Mouse (Mus musculus) kidney, postnatal 25 days (tissue): ENCODE measurements at regions not wholly inside any gene's neighbourhood (a gene's known extent, or its start where the extent isn't known, plus 50 kb on each side); places are given as distances from the start of the nearest gene placed in this dataset.

ENCODE experiments used
- DNase-seq, 2 experiments: peaks; one replicate each; pipeline ENCODE4 v3.0.0; 2021; ENCODE audit warnings: mixed read lengths in 2 of 2

- DNase-seq = no peak
Observed at GRCm38 (mm10) chr2:139147004-139147403, 346.7 kb upstream of the Sptlc3 start.

GRCm38 (mm10) chr2:139179641-139180040 is 314.1 kb upstream of the Sptlc3 start:
- no peak for DNase-seq

GRCm38 (mm10) chr2:139198281-139198680 is 295.4 kb upstream of the Sptlc3 start:
- DNase-seq = no peak

- DNase-seq = no peak
Observed at GRCm38 (mm10) chr2:139207649-139208048, 286.1 kb upstream of the Sptlc3 start.

GRCm38 (mm10) chr2:139220757-139221400 is 272.8 kb upstream of the Sptlc3 start:
- no peak for DNase-seq

- no peak for DNase-seq
Observed at GRCm38 (mm10) chr2:139230453-139230852, 263.3 kb upstream of the Sptlc3 start.

- no peak for DNase-seq
Observed at GRCm38 (mm10) chr2:139250138-139250537, 243.6 kb upstream of the Sptlc3 start.

GRCm38 (mm10) chr2:139267119-139267518 is 226.6 kb upstream of the Sptlc3 start:
- no peak for DNase-seq

- DNase-seq = no peak
Observed at GRCm38 (mm10) chr2:139276581-139276980, 217.1 kb upstream of the Sptlc3 start.

- no peak for DNase-seq
Observed at GRCm38 (mm10) chr2:139277571-139277970, 216.1 kb upstream of the Sptlc3 start.

- no peak for DNase-seq
Observed at GRCm38 (mm10) chr2:139281056-139281455, 212.7 kb upstream of the Sptlc3 start.

- DNase-seq = no peak
Observed at GRCm38 (mm10) chr2:139284315-139284714, 209.4 kb upstream of the Sptlc3 start.

- no peak for DNase-seq
Observed at GRCm38 (mm10) chr2:139286446-139286845, 207.3 kb upstream of the Sptlc3 start.

GRCm38 (mm10) chr2:139298541-139299152 is 195.1 kb upstream of the Sptlc3 start:
- peak in 1 of 2 experiments; percentile 38 for DNase-seq

GRCm38 (mm10) chr2:139311401-139311812 is 182.3 kb upstream of the Sptlc3 start:
- DNase-seq = no peak

GRCm38 (mm10) chr2:139312053-139312452 is 181.7 kb upstream of the Sptlc3 start:
- DNase-seq = no peak

GRCm38 (mm10) chr2:139322509-139322908 is 171.2 kb upstream of the Sptlc3 start:
- no peak for DNase-seq

GRCm38 (mm10) chr2:139325501-139325900 is 168.2 kb upstream of the Sptlc3 start:
- DNase-seq = no peak

- no peak for DNase-seq
Observed at GRCm38 (mm10) chr2:139334681-139335080, 159.0 kb upstream of the Sptlc3 start.

- DNase-seq = no peak
Observed at GRCm38 (mm10) chr2:139338240-139338639, 155.5 kb upstream of the Sptlc3 start.

GRCm38 (mm10) chr2:139356280-139357010 is 137.3 kb upstream of the Sptlc3 start:
- DNase-seq = no peak

GRCm38 (mm10) chr2:139362245-139362847 is 131.4 kb upstream of the Sptlc3 start:
- DNase-seq = no peak

- peak in 1 of 2 experiments; percentile 2 for DNase-seq
Observed at GRCm38 (mm10) chr2:139370070-139370469, 123.6 kb upstream of the Sptlc3 start.

- no peak for DNase-seq
Observed at GRCm38 (mm10) chr2:139380285-139380684, 113.4 kb upstream of the Sptlc3 start.
